Mouse (Mus musculus) hematopoietic stem cell, adult 5-6 weeks (primary cell): ENCODE data around the gene Slc38a1. TPM values are rescaled to one million over a fixed set of nuclear protein-coding genes. Genes with fewer than 3 reads are reported as not detected.
A peak's percentile ranks its signal among the peaks of the same experiment; 100 is the strongest.

Experiments used
- ATAC-seq, 2 experiments: fragments of 125-278 bp in 1 of 2; replicated peaks in 1 of 2; 2 replicates each; pipeline ENCODE4 v1.8.0; 2016 to 2017; ENCODE audit warnings: inconsistent platforms in 2 of 2, mild to moderate bottlenecking in 2 of 2, moderate number of reproducible peaks in 2 of 2, low read depth in 1 of 2, moderate TSS enrichment in 1 of 2; ENCODE audit not compliant: low FRiP score in 2 of 2, poor library complexity in 2 of 2, severe bottlenecking in 2 of 2, insufficient read depth in 1 of 2, low TSS enrichment in 1 of 2
- total RNA-seq: library from RNA; stranded (forward); fragments of 172-1452, 232-1000 nt; gene quantifications from 2 replicates; pipeline ENCODE4 v1.2.3, GENCODE M21; 2017

Slc38a1 gene
- total RNA-seq = 87.5 and 108 TPM in 2 replicates

DNA sequence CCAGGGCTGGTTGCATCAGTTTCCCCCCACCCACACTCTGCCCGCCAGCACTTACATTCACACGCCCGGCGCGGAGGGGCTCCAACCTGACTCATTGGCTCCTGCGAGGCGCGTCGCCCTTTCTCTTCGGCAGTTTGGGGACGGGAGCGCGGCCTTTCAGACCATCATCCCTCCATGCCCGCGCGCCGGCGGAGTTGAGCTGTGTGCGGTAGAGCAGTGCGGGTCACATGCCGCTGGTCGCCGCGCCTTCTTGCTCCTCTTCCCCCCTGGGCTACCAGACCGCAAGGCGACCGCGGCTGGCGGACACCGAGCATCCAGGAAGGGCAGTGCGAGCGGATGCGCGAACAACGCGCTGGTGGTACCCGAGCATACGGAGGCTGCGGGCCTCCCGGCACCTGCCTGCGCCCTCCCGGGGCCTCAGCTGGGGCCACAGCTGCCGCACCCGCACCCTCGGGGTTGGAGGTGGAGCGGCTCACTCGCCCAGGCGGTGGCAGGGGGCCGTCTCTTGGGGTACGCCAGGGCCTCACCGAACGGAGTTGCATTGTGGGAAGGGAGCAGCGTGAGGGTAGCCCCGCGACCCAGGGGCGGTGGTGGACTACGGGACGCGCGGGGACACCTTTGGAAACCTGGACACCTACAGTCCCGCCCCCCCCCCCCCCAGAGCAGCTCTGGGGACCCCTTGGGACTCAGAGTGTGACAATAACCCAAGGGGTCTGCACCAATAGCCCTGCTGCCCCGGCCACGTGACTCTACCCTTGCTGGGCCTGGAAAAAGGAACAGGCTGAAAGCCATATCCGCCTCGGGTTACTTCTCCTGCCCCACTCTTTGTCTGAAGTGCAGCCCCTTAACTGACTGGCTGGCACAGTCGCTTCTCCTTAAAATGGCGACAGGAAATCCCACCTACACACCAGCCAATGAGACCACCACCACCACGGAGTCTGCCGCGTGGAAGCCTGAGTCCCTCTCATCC, at the start of gene Slc38a1:
Slc38a1 (minus strand) TSS at position 478 of the 970 bp plus-strand sequence.
- ATAC-seq = peak; percentile 18 to 36

DNA sequence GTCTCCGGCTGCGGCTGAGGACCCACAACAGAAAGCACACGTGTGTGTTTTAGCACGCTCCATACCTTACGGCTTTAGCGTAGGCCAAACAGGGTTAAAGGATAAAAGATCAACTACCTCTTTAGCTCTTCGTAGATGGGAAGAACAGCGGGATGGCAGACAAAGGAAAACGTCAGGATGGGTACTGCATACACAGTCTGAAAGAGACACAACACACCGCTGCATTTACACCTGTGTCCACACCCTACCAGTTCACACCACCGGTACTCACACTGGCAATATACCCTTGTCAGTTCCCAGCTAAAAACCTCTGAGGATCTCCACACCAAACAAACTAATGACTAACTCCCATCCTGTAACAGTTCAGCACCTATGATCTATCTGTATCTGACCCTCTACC, 49.7 kb upstream of the Slc38a1 start:
- ATAC-seq = no peak

DNA sequence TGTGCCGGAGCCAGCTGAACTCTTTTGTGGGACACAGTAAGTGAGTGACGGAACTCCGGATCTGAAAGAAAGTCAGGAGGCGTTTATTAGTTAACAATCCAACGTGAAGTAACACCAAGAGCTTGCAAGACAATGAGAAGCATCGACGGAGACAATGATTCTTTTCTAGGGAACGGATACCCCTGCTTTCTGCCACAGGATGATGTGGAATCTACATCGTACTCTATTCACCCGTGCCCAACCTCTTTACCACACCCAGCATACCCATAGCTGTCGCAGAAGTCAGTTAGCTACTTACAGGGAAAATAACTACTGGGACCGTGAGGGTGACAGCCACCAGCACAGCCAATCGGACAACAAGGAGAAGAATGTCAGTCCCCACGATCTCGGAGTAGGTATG, 48.7 kb upstream of the Slc38a1 start:
- no peak for ATAC-seq

DNA sequence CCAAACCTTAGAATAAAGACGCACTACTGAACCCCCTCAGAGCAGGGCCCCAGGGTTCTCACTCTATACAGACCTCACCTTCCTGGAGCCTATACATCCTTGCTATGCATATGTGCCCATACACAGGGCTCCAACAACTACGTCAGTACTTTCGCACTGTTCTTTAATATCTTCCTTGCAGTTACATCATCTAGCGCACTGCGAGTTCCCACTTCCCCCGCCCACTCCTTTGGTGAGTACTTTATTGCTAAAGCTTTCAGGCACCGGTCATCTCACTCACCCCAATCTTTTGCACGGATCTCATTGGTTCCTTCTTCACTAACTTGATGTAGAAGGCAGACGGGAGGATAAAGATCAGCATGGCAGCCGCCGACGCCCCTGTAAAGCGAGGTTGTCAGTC, 48.1 kb upstream of the Slc38a1 start:
- ATAC-seq = no peak

DNA sequence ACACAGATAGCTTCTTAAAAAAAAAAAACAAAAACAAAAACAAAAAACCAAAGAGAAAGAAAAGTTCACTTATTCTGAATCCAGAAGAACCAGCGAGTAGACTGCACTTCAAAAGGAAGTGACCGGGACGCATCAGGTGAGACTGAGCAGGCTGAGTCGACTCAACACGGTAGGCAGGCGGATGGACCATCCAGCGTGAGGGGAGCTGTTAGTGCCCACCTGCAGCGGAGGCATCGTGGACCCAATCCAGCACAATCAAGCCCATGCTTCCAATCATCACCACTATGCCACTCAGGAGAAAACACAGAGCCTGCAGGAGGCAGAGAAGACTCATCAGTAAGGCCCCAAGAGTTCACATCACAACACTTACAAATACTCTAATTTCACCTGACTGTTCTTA, 47.2 kb upstream of the Slc38a1 start:
- ATAC-seq = no peak

DNA sequence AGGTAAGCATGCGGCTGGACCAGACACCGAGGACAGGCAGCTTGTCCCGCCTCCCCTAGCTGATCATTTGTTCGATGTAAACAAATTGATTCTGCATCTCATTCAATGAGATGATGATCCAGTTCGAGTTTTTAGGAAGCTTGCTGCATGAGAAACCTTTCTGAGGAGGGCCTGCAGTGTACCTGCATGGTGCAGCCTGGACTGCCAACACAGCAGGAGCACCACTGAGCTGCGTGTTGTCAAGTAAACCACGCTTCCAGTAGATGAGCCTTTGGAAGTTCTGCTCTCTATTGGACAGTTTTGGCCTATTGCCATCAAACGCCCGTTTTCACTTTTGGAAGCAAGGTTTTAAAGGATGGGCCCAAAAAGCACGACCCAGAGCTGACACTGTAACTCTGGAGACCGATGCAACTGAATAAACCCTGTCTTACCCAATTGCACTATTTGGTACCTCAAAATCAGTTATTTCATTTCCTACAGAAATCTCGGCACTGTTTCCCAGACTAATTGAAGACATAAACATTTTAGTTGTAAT, 46.1 kb upstream of the Slc38a1 start:
- ATAC-seq = no peak

DNA sequence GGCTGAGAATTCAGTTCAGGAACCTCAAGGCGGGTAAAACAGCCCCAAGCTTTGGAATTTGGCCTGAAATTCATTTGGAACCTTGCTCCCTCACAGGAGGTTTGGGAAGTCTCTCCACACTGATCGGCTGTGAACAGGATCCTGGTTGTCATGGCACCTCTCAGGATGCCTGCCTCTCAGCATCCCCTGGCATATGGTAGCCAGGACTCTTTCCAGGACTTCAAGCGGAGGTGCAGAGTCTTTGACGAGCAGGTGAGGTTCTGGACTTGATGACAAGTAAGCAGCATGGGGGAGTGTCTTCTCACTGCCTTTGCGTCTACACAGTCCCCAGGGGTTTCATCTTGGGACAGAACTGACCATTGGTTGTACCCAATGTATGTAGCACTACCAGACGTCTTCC, 45.3 kb upstream of the Slc38a1 start:
- ATAC-seq = no peak

DNA sequence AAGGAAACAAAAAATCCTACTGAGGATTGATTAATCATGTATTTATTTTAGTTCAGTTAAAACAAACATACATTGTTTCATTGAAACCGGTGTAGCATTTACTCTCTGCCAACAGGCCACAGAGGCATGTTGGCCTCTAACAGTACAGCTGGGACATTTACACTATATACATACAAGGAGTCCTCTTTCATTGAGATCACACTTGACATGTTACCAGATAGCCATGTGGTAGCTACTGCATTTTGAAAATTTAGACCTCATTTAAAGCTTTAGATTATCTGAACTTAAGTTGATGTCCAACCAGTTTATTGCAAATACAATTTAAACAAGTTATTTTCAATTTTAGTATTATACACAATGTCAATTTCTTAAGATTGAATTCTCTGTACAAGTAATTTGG, 44.7 kb upstream of the Slc38a1 start:
- ATAC-seq = no peak

DNA sequence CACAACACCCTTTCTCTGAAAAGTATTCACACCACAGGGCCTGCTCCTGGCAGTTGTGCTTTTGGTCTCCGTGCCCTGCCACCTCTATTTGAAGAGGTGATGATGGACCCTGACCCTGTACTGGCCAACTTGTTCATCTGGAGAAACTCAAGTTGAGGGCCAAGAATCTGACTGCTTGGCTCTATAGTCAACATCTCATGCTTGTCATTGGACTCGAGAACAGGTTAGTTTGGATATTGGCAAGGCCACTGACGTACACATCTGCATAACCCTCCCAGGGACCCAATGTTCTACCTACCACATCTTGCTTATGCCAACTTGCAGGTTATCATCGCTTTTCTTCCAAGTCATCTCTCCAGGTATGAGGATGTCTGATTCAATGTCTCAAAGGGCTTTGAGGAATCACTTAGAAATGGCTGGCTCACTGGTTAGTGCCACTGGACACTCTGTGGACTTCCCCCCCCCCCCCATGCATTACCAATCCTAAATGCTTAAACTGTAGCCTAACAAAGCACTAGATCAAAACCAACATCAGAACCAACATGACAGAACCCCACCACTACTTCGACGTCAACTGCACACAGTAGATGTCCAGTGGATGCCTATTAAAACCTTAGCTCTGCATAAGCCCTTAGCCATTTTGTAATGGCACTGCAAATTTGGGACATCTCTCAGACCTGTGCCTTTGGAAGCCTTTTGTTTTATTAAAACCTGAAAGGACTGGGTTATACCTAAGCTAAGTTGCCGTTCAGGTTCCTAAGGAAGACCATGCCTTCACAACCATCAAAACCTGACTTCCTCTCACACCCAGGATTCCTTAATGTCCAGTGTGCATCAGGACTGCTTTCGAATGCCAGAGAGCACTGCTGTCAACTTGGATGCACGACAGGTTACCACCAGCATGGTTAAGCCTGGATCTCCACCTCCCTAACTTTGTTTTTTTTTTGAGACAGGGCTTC, 43.8 kb upstream of the Slc38a1 start:
- ATAC-seq = no peak

DNA sequence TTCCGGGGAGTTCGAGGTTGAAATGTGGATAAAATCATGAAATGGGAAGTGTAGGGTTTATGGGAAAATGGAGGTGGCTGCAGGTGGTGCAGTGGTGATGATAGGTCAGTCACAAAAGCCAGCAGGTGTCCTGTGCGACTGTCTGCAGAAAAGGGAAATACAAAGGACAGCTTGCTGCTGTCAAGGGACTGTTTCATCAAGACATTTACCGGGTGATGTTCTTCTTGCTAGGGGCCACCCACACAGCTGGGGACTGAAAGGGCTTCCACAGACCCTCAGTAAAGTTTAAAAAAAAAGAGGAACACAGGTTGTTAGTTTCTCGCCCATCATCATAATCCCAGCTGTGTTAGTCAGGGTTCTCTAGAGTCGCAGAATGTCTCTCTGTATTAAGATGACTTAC, 42.6 kb upstream of the Slc38a1 start:
- ATAC-seq = peak in 1 of 2 experiments; percentile 27; a peak in 1 of 4 replicates

DNA sequence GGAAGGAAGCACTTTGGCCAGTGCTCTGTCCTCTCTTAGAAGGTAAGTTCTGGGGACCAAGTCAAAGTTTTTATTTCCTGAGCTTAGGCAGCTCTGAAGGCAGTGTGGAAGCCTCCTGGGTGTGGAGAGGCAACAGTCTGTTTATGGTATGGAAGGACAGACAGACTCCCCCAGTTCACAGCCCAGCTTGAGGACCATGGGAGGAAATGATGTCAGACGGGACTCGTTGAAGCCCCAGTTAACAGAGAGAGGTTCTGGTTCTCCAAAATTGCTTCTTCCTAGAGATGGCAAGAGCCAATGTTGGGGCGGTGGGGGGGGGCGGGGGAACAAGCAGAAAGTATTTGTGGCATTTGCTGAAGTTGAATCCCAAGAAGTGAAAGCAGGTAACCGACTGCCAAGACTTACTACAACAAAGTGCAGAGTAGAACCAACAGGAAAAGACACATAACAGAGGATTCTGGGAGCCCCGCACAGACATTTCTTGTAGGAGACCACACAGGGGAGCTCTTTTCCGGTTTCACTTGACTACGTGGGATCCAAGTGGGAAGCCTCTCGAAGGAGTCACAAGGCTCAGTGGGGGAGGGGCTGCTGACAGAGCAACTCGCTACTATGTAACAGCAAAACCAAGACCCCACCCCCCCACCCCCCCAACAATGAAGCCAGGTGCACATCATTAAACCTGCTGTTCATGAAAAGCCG, 41.6 kb upstream of the Slc38a1 start:
- peak; percentile 41 to 57; a peak in 1 of 4 replicates for ATAC-seq

DNA sequence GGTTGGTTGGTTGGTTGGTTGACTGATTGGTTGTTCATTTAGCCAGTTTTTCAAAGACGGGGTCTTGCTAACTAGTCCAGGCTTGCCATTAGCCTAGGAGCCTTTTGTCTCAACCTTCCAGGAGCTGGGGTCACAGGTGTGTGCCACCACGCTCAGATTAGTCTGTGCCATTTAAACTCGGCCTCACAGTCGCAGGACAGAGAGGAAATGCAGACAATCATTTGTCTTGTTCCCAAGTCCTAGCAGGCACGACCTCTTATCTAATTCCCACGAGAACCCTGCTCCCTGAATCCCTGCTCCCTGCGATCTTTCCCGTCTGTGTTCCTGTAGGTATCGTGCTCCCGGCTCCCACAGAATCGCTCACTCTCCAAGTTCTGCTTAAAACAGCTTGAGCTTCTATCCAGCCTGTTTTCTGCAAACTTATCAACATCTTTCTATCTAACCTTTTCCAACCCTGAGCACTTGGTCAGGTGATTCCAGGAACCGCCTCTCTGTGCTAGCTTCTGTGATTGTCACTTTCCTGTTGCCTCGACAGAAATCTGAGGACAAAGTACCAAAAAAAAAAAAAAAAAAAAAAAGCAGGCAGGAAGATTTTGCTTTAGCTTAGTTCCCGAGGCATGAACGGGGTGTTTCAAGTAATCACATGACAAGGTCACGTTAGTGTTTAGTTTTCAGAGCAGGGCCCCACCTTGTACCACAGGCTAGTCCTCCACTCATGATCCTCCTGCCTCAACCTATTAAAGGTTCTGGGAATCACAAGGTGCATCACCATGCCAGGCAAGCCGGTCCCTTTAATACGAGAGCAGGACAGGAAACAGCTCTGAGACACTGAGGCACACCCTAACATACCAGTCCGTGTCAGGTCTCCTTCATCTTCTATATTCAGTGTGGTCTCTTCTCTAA, 36.4 kb upstream of the Slc38a1 start:
- ATAC-seq = no peak

DNA sequence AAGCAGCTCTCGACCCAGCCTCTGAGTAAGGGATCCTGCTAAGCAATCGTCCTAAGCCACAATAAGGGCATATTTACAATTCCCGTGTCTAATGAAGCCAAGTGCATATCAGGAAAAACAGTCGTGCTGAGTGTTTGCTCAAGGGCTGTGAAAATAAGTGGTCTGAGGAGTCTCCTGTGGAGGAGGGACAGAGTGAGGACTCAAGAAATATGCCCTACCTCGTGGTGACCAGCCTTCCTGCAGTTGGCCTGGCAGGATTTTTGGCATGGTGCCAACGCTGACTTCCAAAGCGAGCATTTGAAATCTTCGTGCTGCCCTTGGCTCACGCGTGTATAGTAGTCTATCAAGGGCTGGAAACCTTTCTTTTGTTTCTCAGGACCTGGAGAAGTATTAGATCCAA, 33.8 kb upstream of the Slc38a1 start:
- no peak for ATAC-seq

DNA sequence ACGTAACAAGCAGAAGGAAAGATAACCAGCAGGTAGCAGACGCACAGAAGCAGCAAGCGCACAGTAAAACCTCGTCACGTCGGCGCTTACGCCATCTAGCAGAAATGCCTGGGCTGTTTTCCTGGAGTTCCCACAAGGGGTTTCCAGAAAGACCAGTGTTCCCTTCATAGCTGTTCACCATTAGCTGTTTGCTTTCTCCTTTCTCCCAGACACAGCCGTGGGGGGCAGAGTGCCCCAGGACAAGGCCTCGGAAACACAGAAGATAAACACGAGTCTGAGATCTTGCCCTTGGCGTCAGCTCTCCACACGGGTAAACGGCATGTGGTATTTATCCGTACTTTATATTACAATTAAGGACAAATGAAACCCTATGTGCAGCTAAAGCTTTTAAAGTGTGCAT, 33.0 kb upstream of the Slc38a1 start:
- ATAC-seq = no peak

DNA sequence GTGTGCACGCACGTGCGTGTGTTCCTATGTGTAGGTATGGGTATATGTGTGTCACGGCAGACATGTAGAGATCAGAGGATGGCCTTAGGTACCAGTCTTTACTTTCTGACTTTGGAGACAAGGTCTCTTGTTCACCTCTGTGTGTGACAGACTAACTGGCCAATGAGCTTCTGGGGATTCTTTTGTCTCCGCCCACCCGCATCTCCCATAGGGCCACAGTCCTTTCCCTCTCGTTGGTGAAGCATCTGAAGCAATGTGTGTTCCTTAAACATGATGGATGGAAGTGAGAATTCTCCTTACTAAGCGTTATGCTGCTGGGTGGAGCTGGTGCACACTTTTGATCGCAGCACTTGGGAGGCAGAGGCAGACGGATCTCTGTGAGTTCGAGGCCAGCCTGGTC, 32.3 kb upstream of the Slc38a1 start:
- ATAC-seq = no peak

DNA sequence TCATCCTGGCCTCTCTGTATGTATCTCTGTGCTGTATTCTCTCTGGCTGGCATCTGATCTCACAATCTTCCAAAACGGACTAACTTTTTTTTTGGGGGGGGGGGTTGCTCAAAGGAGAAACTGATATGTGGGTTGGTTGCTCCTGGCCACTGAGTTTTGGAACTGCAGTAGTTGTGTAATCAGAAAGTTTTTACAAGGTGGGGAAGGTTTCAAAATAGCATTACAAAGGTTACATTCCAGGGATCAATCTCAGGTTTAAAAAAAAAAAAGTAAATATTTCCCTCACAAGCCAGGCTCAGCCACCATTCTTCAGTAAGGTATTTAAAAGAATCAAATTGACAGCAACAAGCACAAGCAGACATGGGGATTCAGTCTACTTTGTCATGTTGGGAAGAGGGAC, 31.4 kb upstream of the Slc38a1 start:
- ATAC-seq = no peak
